Mouse (Mus musculus) CD4-positive naive resting alpha-beta T cell, adult 76 days (primary cell): ENCODE data around the gene Mocs2. TPM values are rescaled to one million over a fixed set of nuclear protein-coding genes. Genes with fewer than 3 reads are reported as not detected.

Experiments
- total RNA-seq: library from RNA; stranded (reverse); gene quantifications from one replicate; pipeline ENCODE4 v1.2.4, GENCODE M21; 2023

The Mocs2 gene
- total RNA-seq = 18.6 TPM

GRCm38 (mm10) chr13:114817751-114818360 lies at the start of gene Mocs2:
TSS of gene Mocs2 (plus strand) at chr13:114818236.

Other genes with a start within 250 kb of the Mocs2 start
- 1.2 TPM for gene Itga2, start 113.9 kb downstream of the Mocs2 start, total RNA-seq